Mouse (Mus musculus) intestine, postnatal 0 days (tissue): Measurements from ENCODE around the gene Txnip. TPM values are rescaled to one million over a fixed set of nuclear protein-coding genes. Genes with fewer than 3 reads are reported as not detected.

ENCODE experiments used
- ATAC-seq: fragments of 200-750 bp; cut with Nextera tagmentation; 2 replicates; pipeline ENCODE4 v1.8.0; 2017; ENCODE audit warnings: mild to moderate bottlenecking, moderate TSS enrichment, moderate library complexity
- H3K27ac ChIP-seq: fragments of 300-500 bp; sonication (generic); 2 replicates; pipeline ENCODE4 v1.5.1; 2014; ENCODE audit warnings: mild to moderate bottlenecking, low read depth, low read length, moderate library complexity
- H3K27me3 ChIP-seq: fragments of 300-500 bp; sonication (generic); replicated peaks from 2 replicates; pipeline ENCODE4 v1.6.1; 2014; ENCODE audit warnings: low read length, mixed read lengths; ENCODE audit not compliant: control insufficient read depth, insufficient read depth
- H3K36me3 ChIP-seq: fragments of 300-500 bp; sonication (generic); 2 replicates; pipeline ENCODE4 v1.6.1; 2014; ENCODE audit warnings: mild to moderate bottlenecking, moderate library complexity; ENCODE audit not compliant: control insufficient read depth, insufficient read depth
- H3K4me1 ChIP-seq: fragments of 300-500 bp; sonication (generic); replicated peaks from 2 replicates; pipeline ENCODE4 v1.6.1; 2014; ENCODE audit warnings: antibody characterized with exemption, low read length, mixed read lengths; ENCODE audit not compliant: control insufficient read depth, insufficient read depth
- H3K4me2 ChIP-seq: fragments of 300-500 bp; sonication (generic); replicated peaks from 2 replicates; pipeline ENCODE4 v1.6.1; 2014; ENCODE audit warnings: low read depth, mild to moderate bottlenecking, moderate library complexity
- H3K4me3 ChIP-seq: fragments of 300-500 bp; sonication (generic); 2 replicates; pipeline ENCODE4 v1.5.1; 2014; ENCODE audit warnings: low read depth, low read length
- H3K9ac ChIP-seq: fragments of 300-500 bp; sonication (generic); 2 replicates; pipeline ENCODE4 v1.6.1; 2014; ENCODE audit warnings: mild to moderate bottlenecking, low read depth, low read length
- H3K9me3 ChIP-seq: fragments of 300-500 bp; sonication (generic); 2 replicates; pipeline ENCODE4 v1.6.1; 2016; ENCODE audit warnings: mixed run types; ENCODE audit not compliant: control insufficient read depth
- CTCF ChIP-seq: sonication (generic); IDR thresholded peaks from 2 replicates; pipeline ENCODE4 v1.5.1; 2016; ENCODE audit warnings: low read depth, mild to moderate bottlenecking, control low read depth, antibody characterized with exemption, moderate library complexity
- WGBS: fragments of 180-500 bp; shearing (Covaris S2); extraction: QIAGEN DNeasy Blood & Tissue Kit; methylation state at CpG from one replicate; pipeline ENCODE4 v1.1.7; 2014; 5-methylcytosine and 5-hydroxymethylcytosine counted together
- polyA plus RNA-seq: library from polyadenylated mRNA; unstranded; fragments of >200 nt; fragmentation: Nextera tagmentation; extraction: Ambion mirVana; gene quantifications from 2 replicates; pipeline ENCODE4 v1.2.1, GENCODE M21; 2015

The Txnip gene
- polyA plus RNA-seq, 1 experiment from 2014 or later: 254 TPM

GRCm38 (mm10) chr3:96597435-96597891 is 39.7 kb downstream of the Txnip start:
- Histone ChIP-seq H3K27ac (no peak overlapping the region), H3K4me1 (peaks cover 12% of the 10 kb centered on the region; the same call in 1 of the 2 replicates), H3K9ac (peak overlapping the region; percentile 27), H3K36me3 (no peaks in the 10 kb centered on the region), H3K4me2 (peak overlapping the region; percentile 71), H3K9me3 (no peaks in the 10 kb centered on the region), H3K4me3 (peak overlapping the region; percentile 43), H3K27me3 (peaks cover 48% of the 10 kb centered on the region)
- TF ChIP-seq CTCF: no peak
- under 1% methylated on average over 40 of the region's 40 CpGs for WGBS
- ATAC-seq: no peak

GRCm38 (mm10) chr3:96598156-96599068 is 40.7 kb downstream of the Txnip start:
- Histone ChIP-seq H3K4me1 (peaks cover 8% of the 10 kb centered on the region; the same call in 1 of the 2 replicates), H3K4me3 (peak overlapping the region; percentile 43), H3K27ac (no peak overlapping the region), H3K36me3 (no peaks in the 10 kb centered on the region), H3K9me3 (no peaks in the 10 kb centered on the region), H3K9ac (peak overlapping the region; percentile 27), H3K27me3 (peaks cover 48% of the 10 kb centered on the region), H3K4me2 (peak overlapping the region; percentile 71)
- 2% methylated on average over 54 of the region's 54 CpGs for WGBS
- TF ChIP-seq CTCF: no peak
- no peak for ATAC-seq

GRCm38 (mm10) chr3:96599069-96599393 is 41.3 kb downstream of the Txnip start:
- WGBS: 51% methylated on average over 8 of the region's 8 CpGs
- no peaks in the 10 kb centered on the region for H3K9me3 ChIP-seq
- no peaks in the 10 kb centered on the region for H3K36me3 ChIP-seq
- ATAC-seq: no peak
- no peak overlapping the region for H3K9ac ChIP-seq
- 0 out of 2 replicates have a peak overlapping the region, but pooled peaks have one; percentile 43 for H3K4me3 ChIP-seq
- peaks cover 48% of the 10 kb centered on the region for H3K27me3 ChIP-seq
- no peak for TF ChIP-seq CTCF
- peaks cover 8% of the 10 kb centered on the region; the same call in 1 of the 2 replicates for H3K4me1 ChIP-seq
- H3K27ac ChIP-seq: no peak overlapping the region
- H3K4me2 ChIP-seq: 0 out of 2 replicates have a peak overlapping the region, but pooled peaks have one; percentile 71

- WGBS: 79% methylated on average over 3 of the region's 3 CpGs
- TF ChIP-seq CTCF: no peak
These were observed 41.7 kb downstream of the Txnip start for GRCm38 (mm10) chr3:96599411-96599810.

GRCm38 (mm10) chr3:96600639-96601250 is 43.0 kb downstream of the Txnip start, which contains the start of gene Lix1l:
Gene Lix1l (plus strand): TSS chr3:96601149.
- H3K4me2 ChIP-seq: peak within 1 kb of the TSS; percentile 71
- H3K9ac ChIP-seq: peak within 1 kb of the TSS; percentile 66
- no peaks in the 10 kb centered on the region for H3K9me3 ChIP-seq
- H3K4me3 ChIP-seq: peak within 1 kb of the TSS; percentile 58
- under 1% methylated on average over 27 of the region's 27 CpGs for WGBS
- peaks cover 8% of the 10 kb centered on the region; the same call in 1 of the 2 replicates for H3K4me1 ChIP-seq
- peak within 1 kb of the TSS; percentile 88 for H3K27ac ChIP-seq
- ATAC-seq: peak; percentile 74
- no peaks in the 10 kb centered on the region for H3K36me3 ChIP-seq
- TF ChIP-seq CTCF: no peak
- peaks cover 44% of the 10 kb centered on the region for H3K27me3 ChIP-seq

More at GRCm38 (mm10) chr3:96599411-96599810, 41.7 kb downstream of the Txnip start:
- no peak for ATAC-seq
- Histone ChIP-seq H3K9ac (no peak overlapping the region), H3K9me3 (no peaks in the 10 kb centered on the region), H3K4me1 (peaks cover 8% of the 10 kb centered on the region; the same call in 1 of the 2 replicates), H3K36me3 (no peaks in the 10 kb centered on the region), H3K27ac (no peak overlapping the region), H3K4me2 (no peak overlapping the region), H3K27me3 (peaks cover 48% of the 10 kb centered on the region), H3K4me3 (no peak overlapping the region)

GRCm38 (mm10) chr3:96601251-96601787 is 43.6 kb downstream of the Txnip start:
- Histone ChIP-seq H3K4me1 (peaks cover 6% of the 10 kb centered on the region; the same call in 1 of the 2 replicates), H3K9ac (peak overlapping the region; percentile 66), H3K36me3 (no peaks in the 10 kb centered on the region), H3K27ac (peak overlapping the region; percentile 88), H3K9me3 (no peaks in the 10 kb centered on the region), H3K27me3 (peaks cover 39% of the 10 kb centered on the region), H3K4me3 (peak overlapping the region; percentile 58), H3K4me2 (peak overlapping the region; percentile 71)
- 5% methylated on average over 33 of the region's 40 CpGs for WGBS
- ATAC-seq: peak; percentile 50
- TF ChIP-seq CTCF: no peak
